Comparison of ENCODE assay signal across 23 mouse cellular contexts in the genomic region with DNA sequence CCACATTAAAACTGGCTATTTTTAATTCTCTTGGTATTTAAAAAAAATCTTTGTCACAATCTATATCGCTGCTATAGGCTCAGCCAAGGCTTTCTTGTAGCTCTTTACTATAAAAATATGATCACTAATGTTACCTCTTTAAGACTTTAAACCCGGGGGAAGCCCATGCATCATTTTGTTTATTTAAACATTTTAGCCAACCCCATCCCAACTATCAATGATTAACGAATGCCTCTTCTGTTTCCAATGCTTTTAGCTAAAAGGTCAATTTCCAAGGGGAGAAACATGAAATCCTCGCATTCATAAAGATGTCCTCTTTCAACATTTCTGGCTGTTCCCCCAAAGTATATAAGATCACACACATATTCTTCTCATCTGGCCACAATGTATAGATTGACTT.
DNase-seq lines count a peak whose midpoint lies in the region; ATAC-seq and TF ChIP-seq lines count a peak whose summit lies in the region.
"Had no signal": no experiment of that assay in that cellular context is flagged by ENCODE, and none has a peak within 500 bp of the region (broad histone marks: within the 10 kb centered on the region; RNA-seq: fewer than 3 reads in every experiment).

No protein-coding gene starts in this region.

- 0 out of 2 replicates have a peak, but pooled peaks cover 3% of the 10 kb centered on the region for H3K4me1 ChIP-seq in kidney, adult 2 months (ENCODE audit: control insufficient read depth, insufficient read depth, low read length)
- H3K4me1 ChIP-seq in liver, embryonic 14.5 days (replicated peaks; ENCODE audit: control insufficient read depth in 2 of 2, insufficient read depth in 2 of 2, low read length in 1 of 2), result peaks cover 0 to 1% of the 10 kb centered on the region in 2 experiments; a peak in 1 of 4 replicates
- H3K4me1 ChIP-seq in liver, embryonic 12.5 days, result no peaks in the 10 kb centered on the region
- H3K4me1 ChIP-seq in liver, postnatal 0 days (ENCODE audit: insufficient read depth), result peaks cover 7% of the 10 kb centered on the region
- H3K4me1 ChIP-seq: embryonic facial prominence, embryonic 12.5 days had no signal

- no peak overlapping the region for H3K4me2 ChIP-seq in liver, embryonic 14.5 days (ENCODE audit: low read depth)
- no peak overlapping the region for H3K4me2 ChIP-seq in liver, embryonic 12.5 days
- no peak overlapping the region for H3K4me2 ChIP-seq in liver, postnatal 0 days (ENCODE audit: low read depth, low read length)
- H3K4me2 ChIP-seq: embryonic facial prominence, embryonic 12.5 days; forebrain, embryonic 15.5 days had no signal

- H3K27me3 ChIP-seq in kidney, adult 2 months (replicated peaks; ENCODE audit: control insufficient read depth, insufficient read depth, low read length), result no peaks in the 10 kb centered on the region
- H3K27me3 ChIP-seq in liver, embryonic 14.5 days (ENCODE audit: control insufficient read depth, insufficient read depth, low read length), result no peaks in the 10 kb centered on the region
- no peaks in the 10 kb centered on the region for H3K27me3 ChIP-seq in liver, embryonic 12.5 days (replicated peaks)
- H3K27me3 ChIP-seq in liver, postnatal 0 days (ENCODE audit: insufficient read depth, low read length), result no peaks in the 10 kb centered on the region
- H3K27me3 ChIP-seq: CH12.LX; embryonic facial prominence, embryonic 12.5 days; forebrain, embryonic 13.5 days; forebrain, embryonic 15.5 days had no signal

- H3K9ac ChIP-seq in liver, embryonic 14.5 days (replicated peaks), result no peak overlapping the region
- H3K9ac ChIP-seq in liver, embryonic 12.5 days, result no peak overlapping the region
- H3K9ac ChIP-seq in liver, postnatal 0 days (replicated peaks), result no peak overlapping the region
- H3K9ac ChIP-seq: embryonic facial prominence, embryonic 12.5 days; forebrain, embryonic 13.5 days; forebrain, embryonic 15.5 days had no signal

- no peak overlapping the region for H3K4me3 ChIP-seq in kidney, adult 2 months (ENCODE audit: insufficient read depth, low read depth, low read length)
- no peak overlapping the region for H3K4me3 ChIP-seq in liver, embryonic 14.5 days (ENCODE audit: insufficient read depth in 1 of 2, low read depth in 2 of 2, low read length in 2 of 2)
- no peak overlapping the region for H3K4me3 ChIP-seq in liver, embryonic 12.5 days
- H3K4me3 ChIP-seq in liver, postnatal 0 days (ENCODE audit: low read depth, low read length), result no peak overlapping the region
- H3K4me3 ChIP-seq: embryonic facial prominence, embryonic 10.5 days; embryonic facial prominence, embryonic 12.5 days; forebrain, embryonic 13.5 days; forebrain, embryonic 15.5 days had no signal

- TF ChIP-seq EP300 in liver, embryonic 14.5 days (IDR thresholded peaks at IDR 0.05; ENCODE audit: low read depth), result no peak
- no peak for TF ChIP-seq EP300 in liver, postnatal 0 days (IDR thresholded peaks at IDR 0.05; ENCODE audit: low read depth)

- no peak for ATAC-seq in liver, embryonic 14.5 days (ENCODE audit: insufficient read depth)
- ATAC-seq in liver, embryonic 12.5 days, result no peak
- peak; percentile 50; the same call in 1 of the 2 replicates for ATAC-seq in liver, postnatal 0 days
- ATAC-seq: activated CD4-positive, CD25-positive, alpha-beta regulatory T cell, adult 4 months; CD4-positive, CD25-positive, alpha-beta regulatory T cell, adult 4 months; forebrain, embryonic 13.5 days; forebrain, embryonic 15.5 days; Patski had no signal

- no peak overlapping the region for H3K27ac ChIP-seq in kidney, adult 2 months (ENCODE audit: insufficient read depth, low read depth, low read length)
- H3K27ac ChIP-seq in liver, embryonic 14.5 days, result no peak overlapping the region
- H3K27ac ChIP-seq in liver, embryonic 12.5 days, result no peak overlapping the region
- H3K27ac ChIP-seq in liver, postnatal 0 days (ENCODE audit: low read depth), result peak overlapping the region; percentile 81
- H3K27ac ChIP-seq: embryonic facial prominence, embryonic 10.5 days; embryonic facial prominence, embryonic 12.5 days; forebrain, embryonic 15.5 days had no signal

- no peak for TF ChIP-seq CTCF in kidney, adult 2 months (conservative IDR thresholded peaks at IDR 0.05; ENCODE audit: insufficient read depth, insufficient read length, low read depth, low read length)
- TF ChIP-seq CTCF in liver, embryonic 14.5 days (IDR thresholded peaks at IDR 0.05; ENCODE audit: low read depth), result no peak
- no peak for TF ChIP-seq CTCF in liver, postnatal 0 days (IDR thresholded peaks at IDR 0.05; ENCODE audit: low read depth)

- peak; percentile 7 for DNase-seq in kidney, adult 2 months
- DNase-seq in kidney, adult 9 months, result no peak
- DNase-seq in liver, embryonic 14.5 days (ENCODE audit: low read depth in 3 of 3, low spot score in 3 of 3), result peak in 2 of 3 experiments; percentile 4 to 12
- no peak for DNase-seq in liver, postnatal 0 days
- DNase-seq: adrenal gland, adult 8-10 months; adrenal gland, postnatal 14 days; adrenal gland, postnatal 36 days; B cell, adult 2 months; cerebellum, adult 11-12 months; cerebellum, adult 2 months; cerebellum, adult 9-10 months; cerebellum, postnatal 10 days; cerebellum, postnatal 25 days had no signal

- 56% methylated on average over 4 of the region's 4 CpGs for WGBS in kidney, adult 2 months
- WGBS in liver, embryonic 14.5 days (ENCODE audit: insufficient replicate concordance), result 46% methylated on average over 4 of the region's 4 CpGs
- whole genome bisulfite sequencing in liver, embryonic 12.5 days (ENCODE audit: insufficient replicate concordance), result 50% methylated on average over 4 of the region's 4 CpGs
- 55% methylated on average over 4 of the region's 4 CpGs for WGBS in liver, postnatal 0 days (ENCODE audit: insufficient replicate concordance)

- no peaks in the 10 kb centered on the region for H3K9me3 ChIP-seq in liver, embryonic 14.5 days (ENCODE audit: control insufficient read depth, low read length)
- H3K9me3 ChIP-seq in liver, embryonic 12.5 days (replicated peaks), result no peaks in the 10 kb centered on the region
- H3K9me3 ChIP-seq in liver, postnatal 0 days (ENCODE audit: low read length), result no peaks in the 10 kb centered on the region
- H3K9me3 ChIP-seq: embryonic facial prominence, embryonic 10.5 days; embryonic facial prominence, embryonic 12.5 days; forebrain, embryonic 13.5 days; forebrain, embryonic 15.5 days had no signal

- H3K36me3 ChIP-seq in kidney, adult 2 months (ENCODE audit: control insufficient read depth, insufficient read depth, low read length), result no peaks in the 10 kb centered on the region
- no peaks in the 10 kb centered on the region for H3K36me3 ChIP-seq in liver, embryonic 14.5 days (replicated peaks; ENCODE audit: control insufficient read depth, insufficient read depth, low read depth)
- no peaks in the 10 kb centered on the region for H3K36me3 ChIP-seq in liver, embryonic 12.5 days
- no peaks in the 10 kb centered on the region for H3K36me3 ChIP-seq in liver, postnatal 0 days (replicated peaks; ENCODE audit: insufficient read depth, low read length)
- H3K36me3 ChIP-seq: embryonic facial prominence, embryonic 10.5 days; embryonic facial prominence, embryonic 12.5 days; forebrain, embryonic 15.5 days; G1E had no signal

- TF ChIP-seq POLR2A in kidney, adult 2 months (IDR thresholded peaks at IDR 0.05; ENCODE audit: low read depth, low read length), result no peak

Comparison
In these comparisons a context has a peak if more than half of its experiments do, and no peak if none do; other contexts are left out.
1. DNase-seq: peak in kidney, adult 2 months (single experiment) and liver, embryonic 14.5 days (2 of 3); none in kidney, adult 9 months (single experiment) and liver, postnatal 0 days (single experiment).